Mouse (Mus musculus) intestine, embryonic 16.5 days (tissue): ENCODE data around the gene Ttc7b. TPM values are rescaled to one million over a fixed set of nuclear protein-coding genes. Genes with fewer than 3 reads are reported as not detected.

Source experiments
- ATAC-seq: fragments of 200-750 bp; cut with Nextera tagmentation; 2 replicates; pipeline ENCODE4 v1.8.0; 2017; ENCODE audit warnings: moderate TSS enrichment, moderate library complexity
- H3K27ac ChIP-seq: fragments of 300-500 bp; sonication (generic); 2 replicates; pipeline ENCODE4 v1.5.1; 2014; ENCODE audit warnings: mild to moderate bottlenecking, low read length
- H3K27me3 ChIP-seq: fragments of 300-500 bp; sonication (generic); replicated peaks from 2 replicates; pipeline ENCODE4 v1.6.1; 2014; ENCODE audit warnings: low read length, control low read depth, mixed read lengths; ENCODE audit not compliant: control insufficient read depth, insufficient read depth
- H3K36me3 ChIP-seq: fragments of 300-500 bp; sonication (generic); 2 replicates; pipeline ENCODE4 v1.6.1; 2014; ENCODE audit warnings: low read length, control low read depth; ENCODE audit not compliant: control insufficient read depth, insufficient read depth
- H3K4me1 ChIP-seq: fragments of 300-500 bp; sonication (generic); 2 replicates; pipeline ENCODE4 v1.6.1; 2014; ENCODE audit warnings: low read length, control low read depth, mixed read lengths; ENCODE audit not compliant: control insufficient read depth, insufficient read depth
- H3K4me2 ChIP-seq: fragments of 300-500 bp; sonication (generic); 2 replicates; pipeline ENCODE4 v1.6.1; 2014; ENCODE audit warnings: low read depth, low read length, control low read depth
- H3K4me3 ChIP-seq: fragments of 300-500 bp; sonication (generic); 2 replicates; pipeline ENCODE4 v1.5.1; 2014; ENCODE audit warnings: mild to moderate bottlenecking, low read length
- H3K9ac ChIP-seq: fragments of 300-500 bp; sonication (generic); 2 replicates; pipeline ENCODE4 v1.6.1; 2014; ENCODE audit warnings: low read depth, low read length
- H3K9me3 ChIP-seq: fragments of 300-500 bp; sonication (generic); 2 replicates; pipeline ENCODE4 v1.6.1; 2016; ENCODE audit warnings: low read length, control low read depth; ENCODE audit not compliant: control insufficient read depth
- WGBS: fragments of 180-500 bp; shearing (Covaris S2); extraction: QIAGEN DNeasy Blood & Tissue Kit; methylation state at CpG from one replicate; pipeline ENCODE4 v1.1.7; 2014; 5-methylcytosine and 5-hydroxymethylcytosine counted together
- polyA plus RNA-seq: library from polyadenylated mRNA; unstranded; fragments of >200 nt; fragmentation: Nextera tagmentation; extraction: Ambion mirVana; gene quantifications from 2 replicates; pipeline ENCODE4 v1.2.1, GENCODE M21; 2015

Gene Ttc7b
- polyA plus RNA-seq, 1 experiment from 2014 or later: 2.4 TPM

GRCm38 (mm10) chr12:100381941-100382340 lies 138.7 kb downstream of the Ttc7b start:
- ATAC-seq: no peak
- Histone ChIP-seq H3K9me3 (no peaks in the 10 kb centered on the region), H3K4me1 (no peaks in the 10 kb centered on the region), H3K27me3 (no peaks in the 10 kb centered on the region), H3K9ac (no peak overlapping the region), H3K4me2 (no peak overlapping the region), H3K36me3 (no peaks in the 10 kb centered on the region), H3K27ac (no peak overlapping the region), H3K4me3 (no peak overlapping the region)
- WGBS: 61% methylated on average over 6 of the region's 6 CpGs

- 71% methylated on average over 14 of the region's 14 CpGs for WGBS
- Histone ChIP-seq H3K4me1 (no peaks in the 10 kb centered on the region), H3K4me2 (no peak overlapping the region), H3K9ac (no peak overlapping the region), H3K27ac (no peak overlapping the region), H3K4me3 (no peak overlapping the region), H3K9me3 (no peaks in the 10 kb centered on the region), H3K36me3 (no peaks in the 10 kb centered on the region), H3K27me3 (no peaks in the 10 kb centered on the region)
- ATAC-seq: no peak
Observed at GRCm38 (mm10) chr12:100380697-100381291, 139.8 kb downstream of the Ttc7b start.

- H3K9me3 ChIP-seq: no peaks in the 10 kb centered on the region
- no peak for ATAC-seq
- whole genome bisulfite sequencing: 90% methylated on average over 1 of the region's 1 CpGs
- H3K9ac ChIP-seq: no peak overlapping the region
- H3K27ac ChIP-seq: no peak overlapping the region
- no peak overlapping the region for H3K4me2 ChIP-seq
- H3K36me3 ChIP-seq: no peaks in the 10 kb centered on the region
- H3K4me3 ChIP-seq: no peak overlapping the region
- no peaks in the 10 kb centered on the region for H3K27me3 ChIP-seq
- no peaks in the 10 kb centered on the region for H3K4me1 ChIP-seq
Observed at GRCm38 (mm10) chr12:100379833-100380232, 140.8 kb downstream of the Ttc7b start.

GRCm38 (mm10) chr12:100378266-100378665 lies 142.4 kb downstream of the Ttc7b start:
- H3K36me3 ChIP-seq: no peaks in the 10 kb centered on the region
- no peaks in the 10 kb centered on the region for H3K27me3 ChIP-seq
- no peaks in the 10 kb centered on the region for H3K4me1 ChIP-seq
- H3K4me3 ChIP-seq: no peak overlapping the region
- no peak for ATAC-seq
- 78% methylated on average over 2 of the region's 2 CpGs for WGBS
- no peak overlapping the region for H3K9ac ChIP-seq
- H3K4me2 ChIP-seq: no peak overlapping the region
- H3K27ac ChIP-seq: no peak overlapping the region
- H3K9me3 ChIP-seq: no peaks in the 10 kb centered on the region

GRCm38 (mm10) chr12:100377791-100378190 lies 142.8 kb downstream of the Ttc7b start:
- Histone ChIP-seq H3K4me2 (no peak overlapping the region), H3K4me1 (no peaks in the 10 kb centered on the region), H3K36me3 (no peaks in the 10 kb centered on the region), H3K4me3 (no peak overlapping the region), H3K27ac (no peak overlapping the region), H3K9me3 (no peaks in the 10 kb centered on the region), H3K9ac (no peak overlapping the region), H3K27me3 (no peaks in the 10 kb centered on the region)
- 45% methylated on average over 1 of the region's 1 CpGs for WGBS
- no peak for ATAC-seq

- no peaks in the 10 kb centered on the region for H3K9me3 ChIP-seq
- H3K36me3 ChIP-seq: no peaks in the 10 kb centered on the region
- no peak overlapping the region for H3K27ac ChIP-seq
- H3K4me3 ChIP-seq: no peak overlapping the region
- H3K4me2 ChIP-seq: no peak overlapping the region
- H3K4me1 ChIP-seq: no peaks in the 10 kb centered on the region
- H3K27me3 ChIP-seq: no peaks in the 10 kb centered on the region
- no peak for ATAC-seq
- 70% methylated on average over 8 of the region's 8 CpGs for WGBS
- no peak overlapping the region for H3K9ac ChIP-seq
Observed at GRCm38 (mm10) chr12:100375801-100376200, 144.8 kb downstream of the Ttc7b start.

GRCm38 (mm10) chr12:100372785-100373184 lies 147.8 kb downstream of the Ttc7b start:
- Histone ChIP-seq H3K36me3 (peaks cover 4% of the 10 kb centered on the region; the same call in 1 of the 2 replicates), H3K4me1 (no peaks in the 10 kb centered on the region), H3K9ac (no peak overlapping the region), H3K4me2 (no peak overlapping the region), H3K27me3 (no peaks in the 10 kb centered on the region), H3K4me3 (no peak overlapping the region), H3K9me3 (no peaks in the 10 kb centered on the region), H3K27ac (no peak overlapping the region)
- 65% methylated on average over 7 of the region's 7 CpGs for WGBS
- ATAC-seq: no peak

GRCm38 (mm10) chr12:100372015-100372414 lies 148.6 kb downstream of the Ttc7b start:
- no peak overlapping the region for H3K27ac ChIP-seq
- H3K36me3 ChIP-seq: peaks cover 4% of the 10 kb centered on the region; the same call in 1 of the 2 replicates
- H3K9me3 ChIP-seq: no peaks in the 10 kb centered on the region
- ATAC-seq: no peak
- no peak overlapping the region for H3K4me3 ChIP-seq
- H3K27me3 ChIP-seq: no peaks in the 10 kb centered on the region
- H3K4me2 ChIP-seq: no peak overlapping the region
- H3K9ac ChIP-seq: no peak overlapping the region
- H3K4me1 ChIP-seq: no peaks in the 10 kb centered on the region
- WGBS: 82% methylated on average over 4 of the region's 4 CpGs

GRCm38 (mm10) chr12:100369786-100370185 lies 150.8 kb downstream of the Ttc7b start:
- Histone ChIP-seq H3K4me3 (no peak overlapping the region), H3K9ac (no peak overlapping the region), H3K27ac (no peak overlapping the region), H3K27me3 (no peaks in the 10 kb centered on the region), H3K4me1 (no peaks in the 10 kb centered on the region), H3K4me2 (no peak overlapping the region), H3K9me3 (no peaks in the 10 kb centered on the region), H3K36me3 (peaks cover 4% of the 10 kb centered on the region; the same call in 1 of the 2 replicates)
- WGBS: 92% methylated on average over 2 of the region's 2 CpGs
- ATAC-seq: no peak

GRCm38 (mm10) chr12:100369220-100369619 lies 151.4 kb downstream of the Ttc7b start:
- Histone ChIP-seq H3K27me3 (no peaks in the 10 kb centered on the region), H3K9ac (no peak overlapping the region), H3K4me2 (no peak overlapping the region), H3K4me1 (no peaks in the 10 kb centered on the region), H3K4me3 (no peak overlapping the region), H3K27ac (no peak overlapping the region), H3K9me3 (no peaks in the 10 kb centered on the region), H3K36me3 (peaks cover 4% of the 10 kb centered on the region; the same call in 1 of the 2 replicates)
- ATAC-seq: no peak
- WGBS: 47% methylated on average over 3 of the region's 3 CpGs
